Mouse (Mus musculus) hindbrain, embryonic 10.5 days (tissue): ENCODE data around the gene Gm20911. TPM values are rescaled to one million over a fixed set of nuclear protein-coding genes. Genes with fewer than 3 reads are reported as not detected.
"Not testable (repeated sequence)": the region's sequence is repeated elsewhere in the genome, so short reads cannot be mapped to it uniquely, and the experiment has no call there.

ENCODE experiments used
- DNase-seq: peaks from one replicate; pipeline ENCODE4 v3.0.0-alpha.2; 2017; ENCODE audit warnings: low spot score
- H3K27ac ChIP-seq: fragments of 300-500 bp; sonication (generic); 2 replicates; pipeline ENCODE4 v1.5.1; 2016; ENCODE audit warnings: mild to moderate bottlenecking, moderate library complexity
- H3K27me3 ChIP-seq: fragments of 300-500 bp; sonication (generic); 2 replicates; pipeline ENCODE4 v1.6.1; 2016; ENCODE audit warnings: mild to moderate bottlenecking; ENCODE audit not compliant: poor library complexity, insufficient read depth, severe bottlenecking
- H3K36me3 ChIP-seq: fragments of 300-500 bp; sonication (generic); 2 replicates; pipeline ENCODE4 v1.6.1; 2016; ENCODE audit warnings: mild to moderate bottlenecking, moderate library complexity
- H3K4me1 ChIP-seq: fragments of 300-500 bp; sonication (generic); replicated peaks from 2 replicates; pipeline ENCODE4 v1.6.1; 2016; ENCODE audit warnings: mild to moderate bottlenecking
- H3K4me3 ChIP-seq: fragments of 300-500 bp; sonication (generic); 2 replicates; pipeline ENCODE4 v1.5.1; 2016; ENCODE audit warnings: mild to moderate bottlenecking, moderate library complexity
- H3K9me3 ChIP-seq: fragments of 300-500 bp; sonication (generic); 2 replicates; pipeline ENCODE4 v1.6.1; 2016; ENCODE audit warnings: mild to moderate bottlenecking, moderate library complexity
- WGBS: fragments of 180-500 bp; shearing (Covaris S2); methylation state at CpG from one replicate; pipeline ENCODE4 v1.1.7; 2016; 5-methylcytosine and 5-hydroxymethylcytosine counted together
- polyA plus RNA-seq: library from polyadenylated mRNA; unstranded; fragments of >200 nt; fragmentation: Nextera tagmentation; extraction: Ambion mirVana; gene quantifications from 2 replicates; pipeline ENCODE4 v1.2.1, GENCODE M21; 2016

The Gm20911 gene
- polyA plus RNA-seq, result not detected in 2 replicates

GRCm38 (mm10) chrY:81457707-81458106 is at the start of gene Gm20911:
Gm20911 (plus strand) TSS chrY:81458007.
- not testable (repeated sequence) for DNase-seq, H3K4me3 ChIP-seq, H3K27ac ChIP-seq, H3K9me3 ChIP-seq, H3K27me3 ChIP-seq, H3K36me3 ChIP-seq, H3K4me1 ChIP-seq
- no CpG with 5 or more reads among the region's 6 CpGs for WGBS
